Mouse (Mus musculus) E14TG2a.4 (cell line): ENCODE results near the gene Tspan12.

Experiments
- H3K27me3 ChIP-seq: 2 replicates; pipeline ENCODE4 v1.6.1; 2014; ENCODE audit warnings: low read length, control low read depth; ENCODE audit not compliant: insufficient read depth
- H3K36me3 ChIP-seq: 2 replicates; pipeline ENCODE4 v1.6.1; 2014; ENCODE audit warnings: low read length, control low read depth; ENCODE audit not compliant: insufficient read depth
- H3K4me1 ChIP-seq: replicated peaks from 2 replicates; pipeline ENCODE4 v1.6.1; 2014; ENCODE audit warnings: low read depth, low read length, control low read depth
- H3K4me3 ChIP-seq: replicated peaks from 2 replicates; pipeline ENCODE4 v1.5.1; 2014; ENCODE audit warnings: mild to moderate bottlenecking, low read length
- H3K9me3 ChIP-seq: 2 replicates; pipeline ENCODE4 v1.6.1; 2014; ENCODE audit warnings: low read length, control low read depth
- CTCF ChIP-seq: conservative IDR thresholded peaks from 2 replicates; pipeline ENCODE4 v1.5.1; 2014; ENCODE audit warnings: low read length
- NANOG ChIP-seq: IDR thresholded peaks from 2 replicates; pipeline ENCODE4 v1.6.1; 2014; ENCODE audit warnings: borderline replicate concordance, low read length, mixed read lengths
- POU5F1 ChIP-seq: IDR thresholded peaks from 2 replicates; pipeline ENCODE4 v1.6.1; 2014; ENCODE audit warnings: low read length, borderline replicate concordance

Tspan12 gene

GRCm38 (mm10) chr6:21839244-21839814 lies 13.0 kb downstream of the Tspan12 start:
- H3K4me1 ChIP-seq, result no peaks in the 10 kb centered on the region
- peaks cover 15% of the 10 kb centered on the region for H3K9me3 ChIP-seq
- H3K4me3 ChIP-seq, result no peak overlapping the region
- no peaks in the 10 kb centered on the region for H3K36me3 ChIP-seq
- no peaks in the 10 kb centered on the region for H3K27me3 ChIP-seq
- TF ChIP-seq POU5F1, result no peak
- no peak for TF ChIP-seq CTCF
- TF ChIP-seq NANOG, result no peak

- H3K27me3 ChIP-seq, result no peaks in the 10 kb centered on the region
- H3K4me1 ChIP-seq, result no peaks in the 10 kb centered on the region
- no peaks in the 10 kb centered on the region for H3K9me3 ChIP-seq
- no peak overlapping the region for H3K4me3 ChIP-seq
- no peak for TF ChIP-seq NANOG
- no peak for TF ChIP-seq CTCF
- TF ChIP-seq POU5F1, result no peak
- H3K36me3 ChIP-seq, result no peaks in the 10 kb centered on the region
Observed at GRCm38 (mm10) chr6:21833531-21833930, 18.8 kb downstream of the Tspan12 start.

- no peaks in the 10 kb centered on the region for H3K27me3 ChIP-seq
- TF ChIP-seq POU5F1 (no peak), CTCF (no peak), NANOG (no peak)
Observed at GRCm38 (mm10) chr6:21831871-21832270, 20.4 kb downstream of the Tspan12 start.

GRCm38 (mm10) chr6:21830931-21831330 lies 21.4 kb downstream of the Tspan12 start:
- H3K9me3 ChIP-seq, result no peaks in the 10 kb centered on the region
- H3K4me3 ChIP-seq, result no peak overlapping the region
- no peaks in the 10 kb centered on the region for H3K36me3 ChIP-seq
- TF ChIP-seq CTCF, result no peak
- TF ChIP-seq POU5F1, result no peak
- no peak for TF ChIP-seq NANOG
- no peaks in the 10 kb centered on the region for H3K4me1 ChIP-seq
- no peaks in the 10 kb centered on the region for H3K27me3 ChIP-seq

More at GRCm38 (mm10) chr6:21831871-21832270, 20.4 kb downstream of the Tspan12 start:
- no peaks in the 10 kb centered on the region for H3K4me1 ChIP-seq
- H3K9me3 ChIP-seq, result no peaks in the 10 kb centered on the region
- H3K36me3 ChIP-seq, result no peaks in the 10 kb centered on the region
- no peak overlapping the region for H3K4me3 ChIP-seq

GRCm38 (mm10) chr6:21829930-21830329 lies 22.4 kb downstream of the Tspan12 start:
- H3K36me3 ChIP-seq, result no peaks in the 10 kb centered on the region
- TF ChIP-seq NANOG, result no peak
- TF ChIP-seq CTCF, result no peak
- no peak for TF ChIP-seq POU5F1

GRCm38 (mm10) chr6:21828437-21828836 lies 23.9 kb downstream of the Tspan12 start:
- Histone ChIP-seq H3K27me3 (no peaks in the 10 kb centered on the region), H3K9me3 (no peaks in the 10 kb centered on the region), H3K36me3 (no peaks in the 10 kb centered on the region), H3K4me1 (no peaks in the 10 kb centered on the region), H3K4me3 (no peak overlapping the region)
- TF ChIP-seq POU5F1, result no peak
- no peak for TF ChIP-seq CTCF
- no peak for TF ChIP-seq NANOG

More at GRCm38 (mm10) chr6:21829930-21830329, 22.4 kb downstream of the Tspan12 start:
- H3K27me3 ChIP-seq, result no peaks in the 10 kb centered on the region
- no peak overlapping the region for H3K4me3 ChIP-seq
- no peaks in the 10 kb centered on the region for H3K4me1 ChIP-seq
- no peaks in the 10 kb centered on the region for H3K9me3 ChIP-seq

- H3K4me1 ChIP-seq, result no peaks in the 10 kb centered on the region
- no peak overlapping the region for H3K4me3 ChIP-seq
- H3K9me3 ChIP-seq, result no peaks in the 10 kb centered on the region
- TF ChIP-seq POU5F1 (no peak), CTCF (no peak), NANOG (no peak)
- H3K27me3 ChIP-seq, result no peaks in the 10 kb centered on the region
- no peaks in the 10 kb centered on the region for H3K36me3 ChIP-seq
Observed at GRCm38 (mm10) chr6:21828001-21828400, 24.3 kb downstream of the Tspan12 start.

GRCm38 (mm10) chr6:21823694-21824093 lies 28.6 kb downstream of the Tspan12 start:
- H3K4me3 ChIP-seq, result no peak overlapping the region
- no peak for TF ChIP-seq POU5F1
- TF ChIP-seq CTCF, result no peak
- TF ChIP-seq NANOG, result no peak
- H3K36me3 ChIP-seq, result no peaks in the 10 kb centered on the region
- no peaks in the 10 kb centered on the region for H3K9me3 ChIP-seq
- no peaks in the 10 kb centered on the region for H3K27me3 ChIP-seq
- H3K4me1 ChIP-seq, result no peaks in the 10 kb centered on the region

- no peaks in the 10 kb centered on the region for H3K36me3 ChIP-seq
- H3K4me1 ChIP-seq, result no peaks in the 10 kb centered on the region
Observed at GRCm38 (mm10) chr6:21823281-21823680, 29.0 kb downstream of the Tspan12 start.

More at GRCm38 (mm10) chr6:21823281-21823680, 29.0 kb downstream of the Tspan12 start:
- Histone ChIP-seq H3K9me3 (no peaks in the 10 kb centered on the region), H3K4me3 (no peak overlapping the region), H3K27me3 (no peaks in the 10 kb centered on the region)
- TF ChIP-seq NANOG (no peak), POU5F1 (no peak), CTCF (no peak)
